Mouse (Mus musculus) effector memory CD4-positive, alpha-beta T cell, adult 7 months (primary cell): Measurements from ENCODE around the gene Rnaset2a. TPM values are rescaled to one million over a fixed set of nuclear protein-coding genes. Genes with fewer than 3 reads are reported as not detected.

Experiments used
- polyA plus RNA-seq: library from polyadenylated mRNA; unstranded; fragments of 100-300 nt; shearing (Covaris generic); gene quantifications from one replicate; pipeline ENCODE4 v1.2.1, GENCODE M21; 2017

Rnaset2a gene
- 32.8 TPM for polyA plus RNA-seq

DNA sequence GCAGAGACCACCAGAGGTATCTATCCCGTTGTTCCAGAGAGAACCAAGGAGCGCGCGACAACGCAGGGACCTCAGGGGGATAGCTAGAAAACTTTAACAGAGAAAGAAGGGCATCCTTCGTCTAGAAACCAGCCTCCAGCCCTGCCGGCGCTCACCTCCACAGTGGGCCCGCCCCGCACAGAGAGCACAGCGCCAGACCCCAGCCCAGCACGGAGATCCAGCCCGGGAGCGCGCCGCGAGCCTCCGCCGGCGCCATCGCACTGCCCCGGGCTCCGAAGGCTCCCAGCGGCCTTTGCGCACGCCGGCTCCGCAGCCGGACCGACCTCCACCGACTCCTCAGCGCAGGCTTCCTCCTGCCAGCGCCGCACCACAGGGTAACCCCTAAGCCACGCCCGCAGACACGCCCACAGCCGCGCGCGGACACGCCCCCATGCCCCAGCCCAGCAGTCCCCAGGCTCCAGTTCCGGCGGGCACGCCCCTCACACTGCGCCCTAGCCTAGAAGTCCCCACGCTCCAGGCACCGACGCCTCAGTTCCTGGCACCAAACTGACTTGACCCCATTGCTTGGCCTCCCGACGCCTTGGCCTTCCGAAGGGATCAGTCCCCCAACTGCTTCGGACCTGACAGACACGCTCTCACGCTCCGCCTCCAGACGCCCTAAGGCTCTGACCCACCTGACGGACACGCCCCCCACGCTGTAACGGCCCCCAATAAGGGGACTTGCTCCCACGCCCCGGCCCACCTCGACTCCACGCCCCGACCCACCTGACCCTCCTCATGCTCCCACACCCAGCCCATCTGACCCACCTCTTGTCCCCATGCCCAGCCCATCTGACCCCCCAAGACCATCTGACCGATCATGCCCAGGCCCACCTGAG is at the start of gene Rnaset2a, which contains the start of gene Gm49673:
Gene Rnaset2a, minus strand, starts transcription at position 659 of the 878 bp plus-strand sequence.
Gene Gm49673, minus strand, starts transcription at position 350 of the 878 bp plus-strand sequence.

DNA sequence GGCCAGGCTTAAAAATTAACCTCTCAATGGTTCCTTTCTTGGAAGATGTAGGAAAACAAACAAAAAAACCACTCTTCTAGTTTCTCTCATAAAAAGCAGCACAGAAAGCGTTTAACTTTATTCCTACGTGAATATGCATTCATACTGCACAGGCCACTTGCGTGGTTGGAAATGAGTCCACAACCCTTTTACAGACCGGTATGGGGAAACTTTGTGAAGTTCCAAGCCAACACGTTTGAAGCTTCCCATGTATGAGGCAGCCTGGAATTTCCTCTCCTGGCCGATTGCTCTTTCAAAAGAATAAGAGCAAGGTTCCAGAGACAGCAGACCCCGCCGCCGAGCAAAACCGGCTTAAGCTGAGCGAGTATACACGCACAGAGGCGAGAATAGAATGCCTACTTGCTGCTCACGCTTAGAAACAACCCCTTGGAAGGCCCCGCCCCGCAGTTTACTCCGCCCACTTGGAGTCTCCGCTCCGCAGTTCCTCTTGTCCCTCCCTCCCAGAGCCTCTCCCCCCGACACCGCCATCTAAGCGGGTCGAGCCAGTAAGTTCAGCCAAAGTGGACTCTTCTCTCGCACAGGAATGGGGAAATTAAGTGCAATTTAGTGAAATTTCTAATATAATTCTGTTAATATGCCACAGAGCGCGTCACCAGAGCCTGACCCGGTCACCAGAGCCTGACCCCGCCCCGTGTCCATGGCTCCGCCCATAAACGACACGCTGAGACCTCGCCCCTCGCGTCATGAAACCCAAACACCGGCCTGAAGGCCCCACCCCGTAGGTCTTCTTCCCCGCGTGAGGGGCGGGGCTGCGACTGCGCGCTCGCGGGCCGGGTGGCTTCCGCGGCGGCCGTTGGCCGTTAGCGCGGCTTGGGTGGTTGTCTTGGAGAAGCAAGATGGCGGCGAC is 17.1 kb upstream of the Rnaset2a start, which contains the start of gene Fgfr1op:
Gene Fgfr1op, plus strand, starts transcription at position 801 of the 907 bp plus-strand sequence.

Other genes starting within 250 kb of the Rnaset2a start
- gene Tagap, start 222.1 kb downstream of the Rnaset2a start, polyA plus RNA-seq, result 724 TPM
- gene Rsph3a, start 202.5 kb downstream of the Rnaset2a start, polyA plus RNA-seq, result 9.7 TPM
- gene Gm49673, start 309 bp downstream of the Rnaset2a start, polyA plus RNA-seq, result 0.27 TPM
- gene Fgfr1op, start 17.4 kb upstream of the Rnaset2a start, polyA plus RNA-seq, result 25.5 TPM
- 8.8 TPM for gene Ccr6, start 87.9 kb upstream of the Rnaset2a start, polyA plus RNA-seq
- gene Mpc1, start 134.8 kb upstream of the Rnaset2a start, polyA plus RNA-seq, result 175 TPM
- gene Sft2d1, start 163.0 kb upstream of the Rnaset2a start, polyA plus RNA-seq, result 196 TPM
- gene Prr18, start 189.4 kb upstream of the Rnaset2a start, polyA plus RNA-seq, result not detected
- gene T2, start 207.9 kb upstream of the Rnaset2a start, polyA plus RNA-seq, result 0.82 TPM